Mouse (Mus musculus): ENCODE data around the gene Nkx1-2. TPM values are rescaled to one million over a fixed set of nuclear protein-coding genes. Genes with fewer than 3 reads are reported as not detected.
A peak's percentile ranks its signal among the peaks of the same experiment; 100 is the strongest.

Gene Nkx1-2
- polyA plus RNA-seq, 1 experiment from 2014 or later = 4.5 TPM

DNA sequence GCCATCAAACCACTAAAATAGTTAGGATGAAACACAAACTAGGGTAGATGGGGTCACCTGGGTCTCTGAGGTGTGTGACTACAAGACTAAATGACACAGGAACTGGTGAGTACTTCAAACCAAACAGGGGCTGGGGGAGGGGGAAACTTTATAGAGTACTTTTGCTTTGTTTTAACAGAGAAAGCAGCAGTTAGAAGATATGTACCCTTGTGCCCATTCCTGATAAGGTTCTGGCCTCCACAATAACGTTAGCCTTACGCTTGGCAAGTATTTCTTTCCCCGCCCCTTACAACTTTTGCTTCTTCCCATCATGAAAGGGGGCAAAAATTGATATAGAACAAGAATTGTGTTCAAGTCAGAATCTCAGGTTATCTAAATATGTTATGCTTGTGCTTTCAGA lies 3.6 kb downstream of the Nkx1-2 start:
- 78% methylated on average over 3 of the region's 3 CpGs for WGBS
- Histone ChIP-seq H3K27ac (ENCODE audit: low read depth, low read length) (no peak overlapping the region), H3K27me3 (ENCODE audit: control insufficient read depth, insufficient read depth, low read length) (peaks cover 53% of the 10 kb centered on the region), H3K4me1 (ENCODE audit: control insufficient read depth, insufficient read depth, low read length) (peaks cover 23% of the 10 kb centered on the region), H3K9ac (ENCODE audit: low read length) (no peak overlapping the region), H3K4me2 (no peak overlapping the region), H3K36me3 (ENCODE audit: control insufficient read depth, insufficient read depth, low read length) (no peaks in the 10 kb centered on the region), H3K9me3 (ENCODE audit: control insufficient read depth, low read length) (no peaks in the 10 kb centered on the region), H3K4me3 (ENCODE audit: low read depth, low read length) (no peak overlapping the region)
- DNase-seq (ENCODE audit: low spot score, missing footprints) (no peak), ATAC-seq (ENCODE audit: low FRiP score) (no peak)

- Histone ChIP-seq H3K9me3 (ENCODE audit: control insufficient read depth, low read length) (no peaks in the 10 kb centered on the region), H3K4me1 (ENCODE audit: control insufficient read depth, insufficient read depth, low read length) (peaks cover 15% of the 10 kb centered on the region), H3K4me2 (no peak overlapping the region), H3K27me3 (ENCODE audit: control insufficient read depth, insufficient read depth, low read length) (peaks cover 38% of the 10 kb centered on the region), H3K9ac (ENCODE audit: low read length) (no peak overlapping the region), H3K27ac (ENCODE audit: low read depth, low read length) (no peak overlapping the region), H3K4me3 (ENCODE audit: low read depth, low read length) (no peak overlapping the region), H3K36me3 (ENCODE audit: control insufficient read depth, insufficient read depth, low read length) (no peaks in the 10 kb centered on the region)
- WGBS = 90% methylated on average over 2 of the region's 2 CpGs
- no peak for DNase-seq (ENCODE audit: low spot score, missing footprints)
- ATAC-seq (ENCODE audit: low FRiP score) = no peak
These were observed 5.1 kb downstream of the Nkx1-2 start for GRCm38 (mm10) chr7:132594325-132594724.

- no peak for DNase-seq (ENCODE audit: low spot score, missing footprints)
- peaks cover 33% of the 10 kb centered on the region for H3K27me3 ChIP-seq (ENCODE audit: control insufficient read depth, insufficient read depth, low read length)
- H3K9ac ChIP-seq (ENCODE audit: low read length) = no peak overlapping the region
- no peaks in the 10 kb centered on the region for H3K36me3 ChIP-seq (ENCODE audit: control insufficient read depth, insufficient read depth, low read length)
- WGBS = 81% methylated on average over 2 of the region's 2 CpGs
- H3K4me1 ChIP-seq (ENCODE audit: control insufficient read depth, insufficient read depth, low read length) = peaks cover 15% of the 10 kb centered on the region
- no peak for ATAC-seq (ENCODE audit: low FRiP score)
- no peaks in the 10 kb centered on the region for H3K9me3 ChIP-seq (ENCODE audit: control insufficient read depth, low read length)
- H3K4me2 ChIP-seq = no peak overlapping the region
- no peak overlapping the region for H3K4me3 ChIP-seq (ENCODE audit: low read depth, low read length)
- H3K27ac ChIP-seq (ENCODE audit: low read depth, low read length) = no peak overlapping the region
These were observed 5.7 kb downstream of the Nkx1-2 start for GRCm38 (mm10) chr7:132593762-132594161.

DNA sequence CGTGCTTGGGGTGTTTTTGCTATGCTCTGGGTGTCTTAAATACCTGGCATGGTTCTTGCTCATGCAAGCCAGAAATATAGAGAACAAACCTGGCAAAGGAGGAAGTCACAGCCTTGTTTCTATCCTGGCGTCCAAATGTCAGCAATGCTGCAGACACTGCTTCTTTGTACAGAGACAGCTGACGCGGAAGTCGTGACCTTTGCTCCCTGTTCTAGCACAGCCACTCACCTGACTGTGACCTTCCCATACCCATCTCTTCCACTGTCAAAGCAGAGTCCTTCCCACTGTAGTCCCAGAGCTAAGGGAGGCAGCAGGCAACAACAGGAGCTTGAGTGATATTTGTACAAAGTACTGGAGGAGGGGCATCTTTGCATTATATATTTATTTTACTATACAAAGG lies 9.8 kb downstream of the Nkx1-2 start:
- no peaks in the 10 kb centered on the region for H3K9me3 ChIP-seq (ENCODE audit: control insufficient read depth, low read length)
- WGBS = 61% methylated on average over 5 of the region's 5 CpGs
- H3K27ac ChIP-seq (ENCODE audit: low read depth, low read length) = no peak overlapping the region
- ATAC-seq (ENCODE audit: low FRiP score) (no peak), DNase-seq (ENCODE audit: low spot score, missing footprints) (no peak)
- no peaks in the 10 kb centered on the region for H3K36me3 ChIP-seq (ENCODE audit: control insufficient read depth, insufficient read depth, low read length)
- no peak overlapping the region for H3K4me2 ChIP-seq
- H3K27me3 ChIP-seq (ENCODE audit: control insufficient read depth, insufficient read depth, low read length) = no peaks in the 10 kb centered on the region
- no peaks in the 10 kb centered on the region for H3K4me1 ChIP-seq (ENCODE audit: control insufficient read depth, insufficient read depth, low read length)
- no peak overlapping the region for H3K4me3 ChIP-seq (ENCODE audit: low read depth, low read length)
- no peak overlapping the region for H3K9ac ChIP-seq (ENCODE audit: low read length)

DNA sequence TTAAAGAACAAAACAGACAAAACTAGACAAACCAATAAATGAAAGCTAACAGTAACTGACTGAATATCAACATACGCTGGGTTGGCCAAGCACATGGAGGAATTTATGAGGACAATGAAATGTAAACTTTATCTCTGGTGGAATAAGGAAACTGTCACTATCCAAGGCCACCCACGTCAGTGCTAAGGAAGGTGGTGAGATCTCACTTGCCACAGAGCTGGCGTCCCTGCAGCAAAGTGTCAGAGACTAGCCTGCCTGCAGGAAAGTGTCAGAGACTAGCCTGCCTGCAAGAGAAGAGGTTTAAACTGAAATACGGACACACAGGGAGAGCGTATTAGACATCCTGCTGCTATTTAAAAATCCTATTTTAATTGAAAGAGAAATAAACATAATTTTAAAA lies 12.3 kb downstream of the Nkx1-2 start:
- H3K27ac ChIP-seq (ENCODE audit: low read depth, low read length) = no peak overlapping the region
- no peaks in the 10 kb centered on the region for H3K27me3 ChIP-seq (ENCODE audit: control insufficient read depth, insufficient read depth, low read length)
- no peak overlapping the region for H3K9ac ChIP-seq (ENCODE audit: low read length)
- no peaks in the 10 kb centered on the region for H3K9me3 ChIP-seq (ENCODE audit: control insufficient read depth, low read length)
- no peaks in the 10 kb centered on the region for H3K4me1 ChIP-seq (ENCODE audit: control insufficient read depth, insufficient read depth, low read length)
- H3K4me3 ChIP-seq (ENCODE audit: low read depth, low read length) = no peak overlapping the region
- no peak overlapping the region for H3K4me2 ChIP-seq
- ATAC-seq (ENCODE audit: low FRiP score) = no peak
- no peaks in the 10 kb centered on the region for H3K36me3 ChIP-seq (ENCODE audit: control insufficient read depth, insufficient read depth, low read length)
- WGBS = 76% methylated on average over 5 of the region's 5 CpGs
- no peak for DNase-seq (ENCODE audit: low spot score, missing footprints)

DNA sequence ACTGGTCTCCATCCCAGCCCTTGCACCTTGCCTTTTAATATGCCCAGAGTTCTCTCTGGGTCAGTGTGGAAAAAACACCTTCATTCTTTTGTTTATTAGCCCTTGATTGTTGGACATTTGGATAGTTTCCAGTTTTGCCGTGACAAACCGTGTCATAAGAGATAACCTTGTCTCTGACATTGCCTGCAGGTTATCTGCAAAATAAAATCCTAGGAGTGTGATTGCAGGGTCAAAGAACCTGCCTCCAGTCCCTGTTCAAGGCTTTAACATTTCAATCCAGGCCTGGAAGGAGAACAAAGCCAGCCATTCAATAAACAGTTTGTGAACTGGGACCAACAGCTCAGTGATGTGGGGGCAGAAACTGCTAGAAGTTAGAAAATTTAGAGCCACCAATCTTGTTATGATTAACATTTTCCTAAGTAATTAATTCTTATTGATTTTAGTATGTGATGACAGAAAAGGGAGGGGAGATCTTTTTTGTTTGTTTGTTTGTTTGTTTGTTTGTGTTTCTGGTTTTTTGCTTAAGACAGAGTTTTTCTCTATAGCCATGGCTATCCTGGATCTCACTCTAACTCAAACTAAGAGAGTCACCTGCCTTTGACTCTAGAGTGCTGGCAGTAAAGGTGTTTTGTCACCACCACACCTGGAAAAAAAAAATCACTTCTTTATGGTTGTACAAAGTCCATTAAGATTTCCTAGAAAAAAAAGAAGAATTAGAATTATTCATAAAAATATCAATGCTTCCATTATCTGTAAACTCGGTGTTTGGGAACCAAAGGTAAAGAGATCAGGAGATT lies 13.5 kb downstream of the Nkx1-2 start:
- H3K36me3 ChIP-seq (ENCODE audit: control insufficient read depth, insufficient read depth, low read length) = no peaks in the 10 kb centered on the region
- no peak overlapping the region for H3K27ac ChIP-seq (ENCODE audit: low read depth, low read length)
- H3K4me1 ChIP-seq (ENCODE audit: control insufficient read depth, insufficient read depth, low read length) = no peaks in the 10 kb centered on the region
- H3K27me3 ChIP-seq (ENCODE audit: control insufficient read depth, insufficient read depth, low read length) = no peaks in the 10 kb centered on the region
- no peak for ATAC-seq (ENCODE audit: low FRiP score)
- H3K9me3 ChIP-seq (ENCODE audit: control insufficient read depth, low read length) = no peaks in the 10 kb centered on the region
- no peak for DNase-seq (ENCODE audit: low spot score, missing footprints)
- no peak overlapping the region for H3K4me2 ChIP-seq
- H3K4me3 ChIP-seq (ENCODE audit: low read depth, low read length) = no peak overlapping the region
- no peak overlapping the region for H3K9ac ChIP-seq (ENCODE audit: low read length)
- WGBS = 81% methylated on average over 3 of the region's 3 CpGs

DNA sequence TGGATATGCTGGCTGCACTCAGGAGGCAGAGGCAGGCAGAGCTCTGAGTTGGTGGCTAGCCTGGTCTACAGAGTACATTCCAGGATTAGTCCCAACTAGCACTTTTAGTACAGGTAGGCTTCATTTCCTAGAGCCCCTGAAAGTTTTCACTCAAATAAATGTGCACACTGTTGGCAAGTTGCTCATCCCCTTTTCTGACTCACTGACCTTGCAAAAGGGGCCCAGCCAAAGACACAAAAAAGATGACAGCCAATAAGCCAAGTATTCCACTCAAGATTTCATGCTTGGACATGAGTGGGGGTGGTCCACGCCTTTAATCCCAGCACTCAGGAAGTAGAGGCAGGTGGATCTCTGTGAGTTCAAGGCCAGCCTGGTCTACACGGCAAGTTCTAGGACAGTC lies 18.0 kb downstream of the Nkx1-2 start:
- H3K4me1 ChIP-seq (ENCODE audit: control insufficient read depth, insufficient read depth, low read length) = no peaks in the 10 kb centered on the region
- ATAC-seq (ENCODE audit: low FRiP score) = no peak
- H3K27ac ChIP-seq (ENCODE audit: low read depth, low read length) = no peak overlapping the region
- no peak overlapping the region for H3K9ac ChIP-seq (ENCODE audit: low read length)
- peaks cover 2% of the 10 kb centered on the region; the same call in 1 of the 2 replicates for H3K27me3 ChIP-seq (ENCODE audit: control insufficient read depth, insufficient read depth, low read length)
- no peak overlapping the region for H3K4me3 ChIP-seq (ENCODE audit: low read depth, low read length)
- no peak for DNase-seq (ENCODE audit: low spot score, missing footprints)
- no peak overlapping the region for H3K4me2 ChIP-seq
- H3K36me3 ChIP-seq (ENCODE audit: control insufficient read depth, insufficient read depth, low read length) = no peaks in the 10 kb centered on the region
- whole genome bisulfite sequencing = 95% methylated on average over 2 of the region's 2 CpGs
- H3K9me3 ChIP-seq (ENCODE audit: control insufficient read depth, low read length) = no peaks in the 10 kb centered on the region

GRCm38 (mm10) chr7:132580511-132580910 lies 18.9 kb downstream of the Nkx1-2 start:
- Histone ChIP-seq H3K4me3 (ENCODE audit: low read depth, low read length) (no peak overlapping the region), H3K4me1 (ENCODE audit: control insufficient read depth, insufficient read depth, low read length) (0 out of 2 replicates have a peak, but pooled peaks cover 2% of the 10 kb centered on the region), H3K36me3 (ENCODE audit: control insufficient read depth, insufficient read depth, low read length) (no peaks in the 10 kb centered on the region), H3K27me3 (ENCODE audit: control insufficient read depth, insufficient read depth, low read length) (peaks cover 2% of the 10 kb centered on the region; the same call in 1 of the 2 replicates), H3K4me2 (no peak overlapping the region), H3K9ac (ENCODE audit: low read length) (no peak overlapping the region), H3K9me3 (ENCODE audit: control insufficient read depth, low read length) (no peaks in the 10 kb centered on the region), H3K27ac (ENCODE audit: low read depth, low read length) (no peak overlapping the region)
- ATAC-seq (ENCODE audit: low FRiP score) = no peak
- no peak for DNase-seq (ENCODE audit: low spot score, missing footprints)
- WGBS = 82% methylated on average over 6 of the region's 6 CpGs

DNA sequence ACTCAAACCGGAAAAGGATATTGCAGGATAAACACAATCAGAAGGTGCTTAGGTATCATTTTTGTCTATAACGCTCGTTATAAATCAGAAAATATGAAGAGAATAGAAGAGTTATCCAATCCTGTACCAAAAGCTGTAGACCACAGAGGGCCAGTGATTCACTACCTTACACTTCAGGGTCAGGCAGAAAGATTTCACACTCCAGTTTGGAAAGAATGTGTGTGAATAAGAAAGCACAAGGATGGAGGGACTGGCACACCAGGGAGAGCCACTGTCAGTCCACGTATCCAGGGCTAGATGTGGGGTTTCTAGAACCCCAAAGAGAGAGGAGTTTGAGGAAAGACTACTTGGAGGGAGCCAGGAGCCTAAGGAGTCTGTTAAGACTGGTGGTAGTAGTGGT lies 22.5 kb downstream of the Nkx1-2 start:
- H3K36me3 ChIP-seq (ENCODE audit: control insufficient read depth, insufficient read depth, low read length) = no peaks in the 10 kb centered on the region
- no peak overlapping the region for H3K27ac ChIP-seq (ENCODE audit: low read depth, low read length)
- no peak overlapping the region for H3K9ac ChIP-seq (ENCODE audit: low read length)
- DNase-seq (ENCODE audit: low spot score, missing footprints) (no peak), ATAC-seq (ENCODE audit: low FRiP score) (no peak)
- peaks cover 9% of the 10 kb centered on the region for H3K4me1 ChIP-seq (ENCODE audit: control insufficient read depth, insufficient read depth, low read length)
- H3K27me3 ChIP-seq (ENCODE audit: control insufficient read depth, insufficient read depth, low read length) = peaks cover 2% of the 10 kb centered on the region; the same call in 1 of the 2 replicates
- H3K4me2 ChIP-seq = peak overlapping the region; percentile 83; the same call in 1 of the 2 replicates
- no peaks in the 10 kb centered on the region for H3K9me3 ChIP-seq (ENCODE audit: control insufficient read depth, low read length)
- 52% methylated on average over 4 of the region's 4 CpGs for WGBS
- H3K4me3 ChIP-seq (ENCODE audit: low read depth, low read length) = no peak overlapping the region
